Mouse (Mus musculus) cerebellum, adult 2 months (tissue): ENCODE measurements at regions not wholly inside any gene's neighbourhood (a gene's known extent, or its start where the extent isn't known, plus 50 kb on each side); places are given as distances from the start of the nearest gene placed in this dataset.
"Not testable (repeated sequence)": the region's sequence is repeated elsewhere in the genome, so short reads cannot be mapped to it uniquely, and the experiment has no call there.

Experiments
- CTCF ChIP-seq: fragments of 200-500 bp; IDR thresholded peaks from 2 replicates; pipeline ENCODE4 v1.5.1; 2011; ENCODE audit warnings: low read depth, mild to moderate bottlenecking, control low read depth, low read length, moderate library complexity, borderline replicate concordance; ENCODE audit not compliant: insufficient read depth
- POLR2A ChIP-seq: fragments of 200-500 bp; IDR thresholded peaks from 2 replicates; pipeline ENCODE4 v1.6.1; 2011; ENCODE audit warnings: low read length, control low read depth, borderline replicate concordance; ENCODE audit not compliant: insufficient read depth

DNA sequence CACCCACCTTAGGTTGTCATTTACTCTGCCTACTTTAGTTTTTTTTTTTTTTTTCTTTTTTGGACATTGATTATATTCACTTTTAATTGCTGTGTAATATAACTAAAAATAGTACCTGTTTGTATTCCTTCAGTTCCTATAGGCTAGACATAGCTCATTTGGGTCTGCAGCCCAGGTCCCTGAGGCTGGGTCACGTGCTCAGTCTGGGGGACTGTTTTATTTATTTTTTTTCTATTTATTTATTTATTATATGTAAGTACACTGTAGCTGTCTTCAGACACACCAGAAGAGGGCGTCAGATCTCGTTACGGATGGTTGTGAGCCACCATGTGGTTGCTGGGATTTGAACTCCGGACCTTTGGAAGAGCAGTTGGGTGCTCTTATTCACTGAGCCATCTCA is 231.2 kb upstream of the Ercc4 start:
- TF ChIP-seq POLR2A, CTCF: not testable (repeated sequence)
